Mouse (Mus musculus) cerebellum, adult 9-11 months (tissue): ENCODE measurements around the gene Rhoh.

Experiments
- DNase-seq: peaks from one replicate; pipeline ENCODE4 v3.0.0; 2022

Rhoh gene

DNA sequence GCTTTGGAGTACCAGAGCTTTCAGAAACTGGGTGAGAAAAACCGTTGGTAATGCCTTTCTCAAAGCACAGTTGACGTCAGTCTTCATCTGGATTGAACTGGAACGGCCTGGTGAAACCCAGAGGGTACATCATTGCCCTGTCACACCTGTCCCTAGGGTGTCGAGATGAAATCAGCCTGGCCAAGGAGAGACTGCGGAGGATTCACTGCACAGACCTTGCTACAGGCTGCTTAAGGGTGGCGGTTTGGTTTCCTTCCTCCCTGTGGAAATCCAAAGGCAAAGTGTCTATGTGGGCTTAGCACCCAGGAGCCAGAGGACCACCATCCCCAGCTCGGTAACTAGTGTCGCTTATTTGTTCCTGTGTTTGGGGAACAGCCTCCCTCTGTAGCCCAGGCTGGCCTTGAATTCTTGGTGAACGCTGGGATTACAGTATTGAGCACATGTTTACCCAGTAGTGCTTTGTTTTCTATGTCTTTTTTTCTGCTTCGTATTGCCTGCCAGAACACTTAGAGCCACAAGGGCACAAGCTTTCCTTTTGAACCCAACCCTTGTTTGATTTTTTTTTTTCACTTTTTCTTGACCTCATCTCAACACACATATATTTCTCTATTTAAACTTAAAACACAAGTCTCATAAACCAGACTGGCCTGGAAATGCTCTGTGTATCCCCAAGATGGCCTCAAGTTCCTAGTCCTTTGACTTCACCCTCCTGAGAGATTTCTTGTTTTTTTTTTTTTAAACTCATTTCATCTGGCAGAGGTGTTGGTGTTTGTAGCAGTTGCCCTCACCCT lies at the start of gene Rhoh:
Gene Rhoh, plus strand, starts transcription at position 60 of the 791 bp plus-strand sequence.
- DNase-seq = no peak

DNA sequence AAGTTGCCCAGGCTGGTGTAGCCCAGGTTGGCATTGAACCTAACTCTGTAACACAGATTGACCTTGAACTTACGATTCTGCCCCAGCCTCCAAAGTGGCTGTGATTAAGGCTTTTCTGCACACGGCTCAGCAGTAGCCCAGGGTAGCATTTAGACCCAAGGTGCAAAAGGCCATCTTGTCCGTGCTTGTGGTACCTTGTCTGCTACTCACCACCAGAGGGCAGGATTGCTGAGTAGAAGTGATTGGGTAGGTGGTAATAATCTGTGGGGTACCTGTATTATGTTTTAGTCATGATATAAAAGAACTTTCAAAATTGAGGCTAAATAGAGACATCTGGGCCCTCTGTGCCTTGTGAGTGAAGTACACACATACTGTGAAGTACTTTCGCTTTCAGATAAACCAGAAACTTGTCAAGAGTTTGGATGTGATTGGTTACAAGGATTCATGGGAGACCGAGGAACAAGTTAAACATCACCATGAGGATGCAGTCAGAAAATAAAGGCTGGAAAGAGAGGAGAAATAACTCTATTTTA lies 37.3 kb upstream of the Rhoh start:
- DNase-seq = no peak

- no peak for DNase-seq
These were observed 34.5 kb upstream of the Rhoh start for GRCm38 (mm10) chr5:65826476-65826875.

DNA sequence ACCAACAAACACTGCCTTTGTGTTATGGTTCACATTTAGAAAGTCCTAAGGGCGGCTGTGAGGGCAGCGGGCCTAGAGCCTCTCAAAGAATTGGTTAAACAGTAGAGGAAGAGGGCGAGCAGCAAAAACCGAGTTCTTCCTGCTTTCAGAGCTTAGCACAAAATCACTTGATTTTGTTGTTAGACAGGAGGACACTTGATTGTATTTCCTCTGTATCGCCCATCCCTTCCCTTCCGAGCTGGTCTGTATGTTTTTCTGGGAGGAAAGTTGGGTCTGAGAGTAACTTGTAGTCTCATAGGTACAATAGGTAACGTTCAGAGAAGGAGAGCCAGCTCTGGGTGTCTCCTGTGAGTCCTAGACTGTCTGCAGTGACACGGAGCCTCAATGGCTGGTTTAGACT lies 33.9 kb upstream of the Rhoh start:
- no peak for DNase-seq

DNA sequence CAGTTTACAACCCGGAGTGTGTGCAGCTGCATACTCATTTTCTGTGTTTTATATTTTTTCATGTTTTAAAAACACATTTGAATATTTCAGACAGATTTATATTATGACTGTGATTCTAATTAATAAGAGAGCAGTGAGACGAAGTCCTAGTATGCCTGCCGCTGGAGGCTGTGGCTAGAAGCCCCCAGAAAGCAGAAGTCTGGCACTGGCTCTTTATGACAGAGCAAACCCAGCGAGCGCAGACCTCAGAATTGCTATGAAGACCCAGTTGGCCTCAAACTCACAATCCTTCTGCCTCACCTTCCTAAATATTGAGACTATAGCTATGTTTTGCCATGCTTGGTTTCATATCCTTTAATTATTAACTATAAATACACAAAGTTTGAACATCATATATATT lies 32.8 kb upstream of the Rhoh start:
- DNase-seq = no peak

- DNase-seq = no peak
These were observed 32.0 kb upstream of the Rhoh start for GRCm38 (mm10) chr5:65829059-65829458.

DNA sequence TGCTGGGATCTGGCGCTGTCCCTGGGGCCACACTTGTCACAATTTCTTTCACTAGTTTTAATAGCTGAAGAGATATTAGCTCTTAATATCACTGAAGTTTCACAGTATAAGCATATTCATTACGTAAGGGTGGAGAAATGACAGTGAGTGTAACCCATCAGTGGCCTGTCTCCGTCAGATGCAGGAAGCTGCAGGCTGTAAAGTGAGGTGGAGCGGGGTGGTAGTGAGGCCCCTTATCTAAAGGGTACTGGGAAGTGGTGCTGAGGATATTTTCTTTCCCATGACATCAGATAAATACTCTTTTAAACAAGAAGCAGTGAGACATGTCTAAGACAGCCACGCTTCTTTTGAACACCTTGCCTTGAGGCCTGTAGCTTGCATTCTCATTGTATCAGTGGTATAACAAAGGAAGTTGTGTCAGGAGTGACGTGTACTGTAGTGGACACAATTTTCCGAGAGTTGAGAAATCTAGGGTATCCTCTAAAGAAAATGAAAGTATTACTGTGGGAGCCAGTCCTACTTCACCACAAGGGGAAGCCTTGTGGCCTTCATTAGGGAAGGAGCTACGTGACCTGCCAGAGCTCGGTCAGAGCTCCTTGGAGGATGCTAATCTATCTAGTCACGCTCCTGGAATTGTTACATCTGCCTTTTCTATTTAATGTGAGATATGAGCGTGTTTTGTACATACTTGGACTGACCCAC lies 28.9 kb upstream of the Rhoh start:
- no peak for DNase-seq

DNA sequence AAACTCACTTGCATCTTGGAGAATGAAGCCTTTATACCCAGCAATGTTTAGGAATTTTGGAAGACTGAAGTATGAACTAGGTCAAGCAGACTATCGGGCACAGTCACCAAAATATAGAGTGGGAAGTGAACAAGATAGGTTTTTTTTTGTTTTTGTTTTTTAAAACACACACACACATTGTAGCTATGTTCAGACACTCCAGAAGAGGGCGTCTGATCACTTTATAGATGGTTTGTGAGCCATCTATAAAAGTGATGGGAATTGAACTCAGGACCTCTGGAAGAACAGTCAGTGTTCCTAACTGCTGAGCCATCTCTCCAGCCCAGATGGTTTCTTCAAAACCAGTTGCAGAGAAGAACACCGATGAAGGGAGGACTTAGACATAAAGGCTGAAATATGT lies 27.9 kb upstream of the Rhoh start:
- no peak for DNase-seq

DNA sequence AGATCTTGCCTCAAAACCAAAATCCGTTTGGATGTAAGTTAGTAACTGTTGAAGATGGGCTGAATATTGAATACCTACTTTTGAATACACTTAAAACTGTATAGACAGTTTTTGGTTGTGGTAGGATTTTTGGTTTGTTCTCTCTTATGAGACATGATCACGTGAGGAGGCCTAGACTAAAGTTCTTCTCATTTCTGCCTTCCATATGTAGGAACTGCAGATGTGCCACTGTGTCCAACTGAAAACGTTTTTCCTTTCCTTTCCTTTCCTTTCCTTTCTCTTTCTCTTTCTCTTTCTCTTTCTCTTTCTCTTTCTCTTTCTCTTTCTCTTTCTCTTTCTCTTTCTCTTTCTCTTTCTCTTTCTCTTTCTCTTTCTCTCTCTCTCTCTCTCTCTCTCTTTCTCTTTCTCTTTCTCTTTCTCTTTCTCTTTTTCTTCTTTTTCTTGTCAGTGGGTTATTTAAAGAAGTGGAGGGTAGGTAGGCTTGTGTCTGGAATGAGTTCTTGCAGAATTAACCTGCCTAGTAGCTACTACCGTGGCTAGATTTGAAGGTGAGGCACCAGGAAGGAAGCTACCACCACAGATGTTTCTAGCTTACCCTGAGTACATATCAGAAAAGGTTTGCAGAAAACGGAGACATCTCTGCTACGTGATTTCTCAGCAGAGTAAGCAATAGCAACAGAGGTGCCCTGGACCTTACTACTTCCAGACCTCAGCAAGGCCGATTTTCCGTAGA lies 27.1 kb upstream of the Rhoh start:
- no peak for DNase-seq

GRCm38 (mm10) chr5:65838053-65838452 lies 23.0 kb upstream of the Rhoh start:
- no peak for DNase-seq

DNA sequence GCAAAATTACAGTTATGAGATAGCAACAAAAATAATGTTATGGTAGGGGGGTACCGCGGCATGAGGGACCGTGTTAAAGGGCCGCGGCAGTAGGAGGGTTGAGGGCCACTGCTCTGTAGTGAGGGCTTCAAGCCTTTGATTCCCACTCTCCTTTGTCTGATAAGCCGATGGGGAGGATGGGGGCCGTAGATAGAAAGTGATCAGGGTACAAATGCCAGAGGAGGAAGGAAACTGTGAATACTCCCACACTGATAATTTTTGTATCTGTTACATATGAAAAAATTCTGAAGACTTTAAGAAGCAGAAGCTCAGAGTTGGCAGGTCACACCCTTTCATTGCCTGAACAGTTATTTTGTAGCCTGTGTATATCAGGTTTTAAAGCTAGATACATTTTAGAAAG lies 18.1 kb upstream of the Rhoh start:
- DNase-seq = no peak

DNA sequence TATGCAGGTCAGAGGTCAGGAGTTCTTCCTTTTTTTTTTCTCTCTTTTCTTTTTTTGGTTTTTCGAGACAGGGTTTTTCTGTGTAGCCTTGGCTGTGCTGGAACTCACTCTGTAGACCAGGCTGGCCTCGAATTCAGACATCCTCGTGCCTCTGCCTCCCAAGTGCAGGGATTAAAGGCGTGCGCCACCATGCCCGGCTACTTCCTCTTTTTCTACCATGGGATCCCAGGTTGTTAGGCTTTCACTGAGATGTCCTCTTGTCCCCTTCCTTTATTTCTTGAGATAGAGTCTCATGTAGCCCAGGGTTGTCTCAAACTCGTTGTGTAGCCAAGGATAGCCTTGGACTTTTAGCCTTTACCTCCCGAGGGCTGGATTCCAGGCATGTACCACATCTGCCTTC lies 14.5 kb upstream of the Rhoh start:
- DNase-seq = no peak

DNA sequence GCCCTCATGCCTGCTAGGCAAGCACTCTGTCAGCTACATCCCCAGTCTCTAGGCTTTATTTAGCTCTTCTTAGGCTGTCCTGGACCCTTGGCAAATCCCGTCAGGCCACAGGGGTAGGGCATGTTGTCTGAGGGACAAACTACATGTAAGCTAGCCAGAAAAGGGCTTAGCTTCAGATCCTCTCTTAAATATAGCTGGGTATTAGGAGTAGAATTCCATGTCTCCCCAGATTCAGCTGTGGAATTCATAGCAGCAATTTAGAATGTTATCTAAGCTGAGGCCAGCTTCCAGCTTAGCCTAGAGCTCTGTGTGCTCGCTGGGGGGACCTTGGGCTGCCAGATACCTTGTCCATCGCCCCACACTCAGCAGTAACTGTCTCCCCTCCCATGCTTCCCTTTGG lies 14.1 kb upstream of the Rhoh start:
- no peak for DNase-seq

DNA sequence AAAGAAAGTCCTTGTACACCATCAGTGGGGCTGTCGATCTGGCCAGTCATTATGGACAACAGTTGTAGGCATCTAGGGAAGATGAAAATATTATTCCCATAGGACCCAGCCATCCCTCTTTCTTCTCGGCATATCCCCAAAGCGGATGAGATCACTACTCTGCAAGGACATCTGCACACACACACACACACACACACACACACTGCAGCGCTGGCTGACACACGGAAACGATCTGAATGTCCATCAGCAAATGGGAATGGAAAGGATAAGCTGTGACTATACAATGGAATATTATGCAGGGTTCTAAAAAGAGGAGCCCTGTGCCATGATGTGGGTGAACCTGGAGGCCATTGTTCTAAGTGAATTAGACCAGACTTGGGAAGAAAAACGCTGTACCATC lies 13.4 kb upstream of the Rhoh start:
- no peak for DNase-seq

DNA sequence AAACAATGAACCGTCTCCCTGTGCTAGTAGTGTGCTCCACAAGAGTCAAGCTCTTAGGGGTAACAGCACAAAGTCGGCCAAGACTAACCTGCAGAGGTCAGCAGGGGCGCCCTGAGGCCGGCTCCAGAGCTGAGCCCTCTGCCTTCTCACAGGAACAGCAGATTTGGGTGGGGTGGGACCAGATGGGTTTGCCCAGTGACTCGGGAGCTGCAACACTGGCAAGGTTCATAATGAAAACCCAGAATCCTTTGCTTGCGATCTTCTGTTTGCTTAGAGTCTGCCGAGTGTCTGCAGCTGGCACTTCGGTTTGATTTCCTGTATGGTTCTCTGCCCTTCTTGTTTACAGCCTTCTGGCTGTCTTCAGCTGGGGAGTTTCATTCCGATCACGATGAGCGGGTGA lies 10.2 kb upstream of the Rhoh start:
- no peak for DNase-seq

- DNase-seq = no peak
These were observed 6.2 kb upstream of the Rhoh start for GRCm38 (mm10) chr5:65854786-65855191.

DNA sequence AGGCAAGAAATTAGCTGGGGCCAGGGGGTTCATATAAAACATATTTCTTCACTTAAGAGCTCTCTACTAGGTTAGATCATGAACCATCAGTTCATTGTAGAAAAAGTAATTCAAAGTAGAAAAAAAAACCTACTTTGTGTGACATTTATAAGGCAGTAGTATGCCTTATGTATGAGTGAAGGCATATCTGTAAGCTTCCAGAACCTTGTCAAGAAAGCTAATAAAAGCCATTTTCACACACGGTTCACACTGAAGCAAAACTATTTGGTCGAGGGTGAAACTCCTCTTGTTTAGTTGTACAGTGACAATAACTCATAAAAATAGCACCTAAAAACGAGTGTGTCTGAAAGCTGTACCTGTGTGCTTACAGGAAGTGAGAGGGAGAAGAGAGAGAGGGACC lies 5.4 kb upstream of the Rhoh start:
- no peak for DNase-seq

DNA sequence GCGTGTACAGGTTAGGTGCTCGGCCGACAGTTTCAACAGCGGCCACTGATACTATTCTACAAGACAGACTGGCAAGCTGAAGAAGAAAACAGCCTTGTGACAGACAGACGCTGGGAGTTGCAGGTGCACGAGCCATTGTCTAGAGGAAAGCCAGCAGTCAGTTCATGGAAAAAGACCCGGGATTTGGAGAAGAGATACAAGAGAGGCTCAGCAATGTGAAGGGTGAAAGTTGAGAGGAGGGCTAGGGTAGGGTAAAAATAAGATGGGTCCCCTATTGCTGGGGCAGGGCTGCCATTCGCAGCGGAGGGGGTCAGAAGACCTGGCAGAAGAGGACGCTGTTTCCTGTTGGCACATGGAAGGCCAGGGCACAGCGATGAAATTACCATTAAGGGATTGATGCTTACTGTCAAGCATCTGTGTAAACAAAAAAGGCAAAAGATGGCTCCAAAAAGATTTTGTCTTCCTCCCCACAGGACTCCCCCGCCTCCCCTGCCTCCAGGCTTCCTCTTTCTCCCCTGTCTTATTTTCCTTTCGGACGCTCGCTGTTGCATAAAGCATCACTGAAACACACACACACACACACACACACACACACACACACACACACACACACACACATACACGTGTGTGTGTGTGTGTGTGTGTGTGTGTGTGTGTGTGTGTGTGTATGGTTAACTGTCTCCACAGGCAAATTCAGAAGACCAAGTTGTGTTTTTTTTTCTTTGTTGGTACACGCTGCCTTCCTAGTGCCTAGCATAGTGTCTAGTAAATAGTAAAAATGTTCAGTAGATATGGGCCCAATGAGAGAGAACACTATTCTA lies 4.2 kb upstream of the Rhoh start:
- no peak for DNase-seq

- no peak for DNase-seq
These were observed 3.1 kb upstream of the Rhoh start for GRCm38 (mm10) chr5:65857935-65858334.

DNA sequence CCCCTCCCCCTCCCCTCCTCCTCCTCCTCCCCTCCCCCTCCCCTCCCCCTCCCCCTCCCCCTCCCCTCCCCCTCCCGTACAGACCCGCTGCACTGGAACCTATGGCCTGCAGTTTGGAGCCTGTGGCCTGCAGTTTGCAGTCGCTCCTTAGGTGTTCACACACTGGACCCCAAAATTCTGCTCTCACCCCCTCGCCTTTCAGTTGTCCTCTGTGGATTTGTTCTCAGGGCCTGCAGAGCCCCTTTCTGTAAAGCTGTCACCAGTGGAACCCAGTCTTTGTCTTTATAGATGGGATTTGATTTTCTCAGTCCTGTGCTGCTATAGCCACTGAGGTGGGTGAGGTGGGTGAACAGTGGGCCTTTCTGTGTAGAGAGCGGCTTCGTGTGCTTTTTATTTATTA lies 2.7 kb upstream of the Rhoh start:
- DNase-seq = no peak

DNA sequence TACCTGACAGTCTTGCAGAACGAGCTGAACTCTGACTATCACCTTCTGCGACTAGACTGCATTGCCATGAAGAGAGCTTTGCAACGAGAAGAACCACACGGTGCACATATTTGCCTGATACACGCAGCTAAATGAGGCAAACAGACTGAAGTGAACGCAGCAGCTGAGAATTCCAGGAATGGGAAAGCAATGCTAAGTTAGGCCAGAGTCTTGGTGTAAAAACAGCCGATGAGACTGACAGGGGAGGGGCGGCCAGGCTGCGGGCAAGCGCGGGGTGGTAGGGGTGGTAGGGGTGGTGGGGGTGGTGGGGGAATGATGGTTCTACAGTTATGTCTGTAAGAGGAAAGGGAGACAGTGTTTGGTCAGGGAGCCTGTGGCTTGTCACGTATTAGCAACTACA lies 2.1 kb upstream of the Rhoh start:
- DNase-seq = no peak

- no peak for DNase-seq
These were observed 1.6 kb upstream of the Rhoh start for GRCm38 (mm10) chr5:65859396-65859795.
